Mouse (Mus musculus): Measurements from ENCODE around the gene Sec14l4.

The Sec14l4 gene

GRCm38 (mm10) chr11:4078267-4078933 lies 47.1 kb downstream of the Sec14l4 start:
- DNase-seq (ENCODE audit: low spot score in 2 of 2) = no peak

DNA sequence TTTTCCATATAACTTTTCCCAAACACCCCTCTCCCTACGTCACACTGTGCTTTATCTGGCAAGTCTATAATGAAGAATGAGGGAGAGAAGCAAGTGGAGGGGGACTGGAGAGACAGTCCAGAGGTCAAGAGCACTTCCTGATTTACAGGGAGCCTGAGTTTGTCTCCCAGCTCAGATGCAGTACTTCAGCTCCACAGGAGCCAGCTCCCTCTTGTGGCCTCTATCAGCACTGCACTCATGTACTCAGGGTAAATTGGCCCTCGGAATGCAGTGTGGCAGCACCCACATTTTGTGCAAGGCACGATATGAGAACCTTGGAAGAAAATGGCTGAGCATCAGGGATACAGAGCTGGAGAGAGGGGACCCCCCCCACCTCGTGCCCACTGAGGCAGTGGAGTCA lies 49.0 kb downstream of the Sec14l4 start:
- peak in 1 of 2 experiments; percentile 84 for DNase-seq (ENCODE audit: low spot score in 2 of 2)

- peak in 1 of 2 experiments; percentile 83 for DNase-seq (ENCODE audit: low spot score in 2 of 2)
These were observed 52.2 kb downstream of the Sec14l4 start for GRCm38 (mm10) chr11:4083316-4084078.

DNA sequence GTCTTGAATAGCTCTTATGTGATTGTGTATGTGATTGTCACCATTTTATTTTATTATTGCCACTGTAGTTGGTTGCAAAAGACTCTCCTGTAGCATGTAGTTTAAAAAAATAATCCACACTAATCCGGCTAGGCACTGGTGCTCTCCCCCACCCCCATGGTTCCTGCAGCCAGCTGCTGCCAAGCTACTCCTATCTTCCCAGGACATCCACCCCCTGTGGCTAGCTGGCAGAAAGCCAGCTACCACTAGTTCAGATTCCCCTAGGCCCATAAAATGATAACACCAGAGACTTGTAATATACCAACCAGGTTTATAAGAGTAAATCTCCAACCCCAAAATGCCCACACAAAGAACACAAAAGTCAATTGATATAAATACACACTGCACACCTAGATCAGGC lies 55.0 kb downstream of the Sec14l4 start:
- no peak for DNase-seq (ENCODE audit: low spot score in 2 of 2)

- peak; percentile 61 to 80 for DNase-seq (ENCODE audit: low spot score in 2 of 2)
These were observed 56.0 kb downstream of the Sec14l4 start for GRCm38 (mm10) chr11:4087267-4087666.

GRCm38 (mm10) chr11:4093459-4094377 lies 62.5 kb downstream of the Sec14l4 start:
- no peak for DNase-seq (ENCODE audit: low spot score in 2 of 2)

DNA sequence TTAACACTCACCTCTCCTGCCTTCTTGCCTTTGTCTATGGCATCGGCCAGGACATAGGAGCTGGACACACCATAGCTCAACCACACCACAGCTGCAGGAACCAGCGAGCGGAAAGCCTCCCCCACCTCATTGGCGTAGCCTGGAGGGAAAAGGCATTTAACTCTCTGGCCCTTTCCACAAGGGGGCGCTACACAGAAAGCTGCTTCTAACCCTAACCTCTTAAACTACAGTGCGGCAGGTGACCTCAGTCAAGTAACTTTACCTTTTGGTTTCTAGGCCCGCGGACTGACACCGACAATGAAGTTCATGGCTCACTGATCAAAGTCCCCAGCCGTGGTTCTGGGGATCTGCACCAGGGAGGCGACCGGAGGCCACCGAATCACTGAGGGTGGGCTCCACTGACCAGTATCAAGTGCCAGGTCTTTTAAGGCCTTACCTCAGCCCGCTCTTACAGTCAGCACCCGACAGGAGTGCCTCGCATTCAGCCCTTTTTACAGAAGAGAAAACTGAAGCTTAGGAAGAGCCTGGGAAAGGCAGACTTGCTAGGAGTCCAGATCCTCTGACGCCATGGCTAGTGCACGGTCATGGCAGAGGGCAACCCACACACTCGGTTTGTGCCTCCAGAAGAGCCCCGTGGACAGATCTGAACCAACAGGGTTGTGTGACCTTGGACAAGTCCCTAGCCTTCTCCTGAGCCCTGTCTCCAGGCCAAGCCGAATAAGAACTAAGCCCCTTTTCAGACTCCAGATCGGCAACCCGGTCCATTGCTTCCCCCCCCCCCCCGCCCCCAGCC lies 63.3 kb downstream of the Sec14l4 start:
- peak in 1 of 2 experiments; percentile 81 for DNase-seq (ENCODE audit: low spot score in 2 of 2)

DNA sequence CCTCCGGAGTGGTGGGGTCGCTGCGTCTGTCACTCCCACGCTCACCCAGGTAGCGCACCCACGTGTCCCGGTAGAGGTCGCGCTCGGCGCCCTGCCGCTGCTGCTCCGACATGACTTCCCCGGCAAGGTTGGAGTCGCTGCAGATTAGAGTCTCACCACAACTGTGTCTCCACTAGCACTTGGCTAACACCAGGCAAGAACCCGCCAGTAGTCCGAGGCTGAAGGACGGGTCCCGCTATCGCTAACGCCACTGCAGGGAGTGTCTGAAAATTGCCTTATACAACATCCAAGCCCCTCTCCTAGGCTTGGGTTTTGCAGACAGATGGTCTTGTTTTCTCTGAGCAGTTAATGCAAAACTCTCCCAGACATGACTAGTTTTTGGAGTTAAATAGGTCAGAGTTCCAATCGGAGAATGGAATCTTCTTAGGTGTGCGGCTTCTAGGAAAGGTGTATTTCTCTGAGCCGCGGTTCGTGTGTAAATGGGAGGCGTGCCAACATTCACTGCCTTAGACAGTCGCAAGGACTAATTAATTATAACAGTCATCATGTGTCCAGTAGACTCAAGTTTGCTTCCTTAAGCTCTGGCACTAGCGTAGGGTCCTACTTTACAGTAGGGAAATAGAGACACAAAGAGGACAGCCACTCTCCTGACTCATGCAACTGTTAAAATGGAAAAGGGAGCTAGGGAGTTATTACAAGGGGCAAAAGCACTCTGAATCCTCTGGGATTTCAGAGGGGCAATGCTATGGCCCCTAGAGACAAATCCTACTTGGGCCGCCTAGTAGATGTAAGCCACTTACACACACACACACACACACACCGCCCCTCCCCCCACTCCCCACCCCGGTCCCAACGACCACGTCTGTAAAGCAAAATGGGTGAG lies 64.2 kb downstream of the Sec14l4 start, which contains the start of gene Mtfp1:
TSS of gene Mtfp1 (minus strand) at position 275 of the 883 bp plus-strand sequence.
- DNase-seq (ENCODE audit: low spot score in 2 of 2) = peak in 1 of 2 experiments; percentile 75

DNA sequence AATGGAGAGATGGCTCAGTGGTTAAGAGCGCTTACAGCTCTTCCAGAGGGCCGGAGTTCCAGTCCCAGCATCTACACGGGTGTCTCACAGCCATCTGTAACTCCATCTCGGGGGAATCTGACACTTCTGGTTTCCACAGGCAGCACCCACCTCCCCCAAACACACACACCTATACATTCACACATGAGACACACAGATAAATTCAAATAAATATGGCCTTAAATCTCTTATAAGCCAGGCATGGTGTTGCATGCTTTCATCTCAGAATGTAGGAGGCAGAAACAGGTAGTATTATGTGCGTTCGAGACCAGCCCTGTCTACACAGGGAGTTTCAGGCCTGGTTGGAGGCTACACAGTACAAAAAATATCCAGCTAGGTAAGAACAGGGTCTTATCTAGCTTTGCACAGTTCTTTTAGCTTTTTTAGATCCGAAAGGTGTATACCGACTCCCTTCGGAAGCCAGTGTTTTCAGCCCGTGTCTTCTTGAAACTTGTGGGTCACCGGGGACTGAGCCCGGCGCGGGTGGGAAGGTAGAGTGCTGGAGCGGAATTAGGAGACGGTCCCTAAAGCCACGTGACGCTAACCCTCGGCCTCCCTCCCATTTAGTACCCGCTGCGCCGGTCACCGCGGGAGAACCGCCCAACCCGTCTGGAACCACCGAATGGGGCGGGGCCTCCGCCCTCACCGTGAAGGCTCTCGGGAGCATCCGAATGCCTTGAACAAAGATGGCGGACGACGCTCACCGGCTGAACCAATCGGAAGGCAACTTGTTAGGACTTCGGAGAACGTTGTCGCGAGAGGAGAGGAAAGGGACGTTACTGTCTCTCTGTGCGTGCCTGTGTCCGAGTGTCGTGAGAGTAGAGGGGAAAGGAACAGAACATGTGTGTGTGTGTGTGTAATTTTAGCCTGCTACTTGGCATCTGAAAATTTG lies 65.1 kb downstream of the Sec14l4 start:
- DNase-seq (ENCODE audit: low spot score in 2 of 2) = peak; percentile 97 to 99

GRCm38 (mm10) chr11:4097091-4097621 lies 65.9 kb downstream of the Sec14l4 start:
- DNase-seq (ENCODE audit: low spot score in 2 of 2) = no peak

Data from left cerebral cortex, adult 9 months (tissue).